In genomic region chr9:14076728-14077127, GRCm38 (mm10) we compare ENCODE assay signal across 17 mouse cellular contexts.
"Had no signal": no experiment of that assay in that cellular context is flagged by ENCODE, and none has a peak within 500 bp of the region (broad histone marks: within the 10 kb centered on the region; RNA-seq: fewer than 3 reads in every experiment).

No protein-coding gene starts in this region.

- H3K27ac ChIP-seq: lung, embryonic 15.5 days; macrophage; midbrain, embryonic 13.5 days; midbrain, embryonic 15.5 days; neural tube, embryonic 12.5 days; stomach, embryonic 15.5 days; stomach, postnatal 0 days had no signal

- H3K27me3 ChIP-seq: lung, embryonic 15.5 days; megakaryocyte, embryonic 14.5 days; midbrain, embryonic 13.5 days; midbrain, embryonic 15.5 days; neural tube, embryonic 12.5 days; stomach, embryonic 15.5 days had no signal

- H3K4me2 ChIP-seq: lung, embryonic 15.5 days; midbrain, embryonic 11.5 days; midbrain, embryonic 13.5 days; midbrain, embryonic 15.5 days; neural tube, embryonic 12.5 days; stomach, embryonic 15.5 days had no signal

- DNase-seq: lung, adult 2 months; lung, postnatal 14 days; lung, postnatal 36 days; right cerebral cortex, postnatal 14 days; thymus, adult 2 months; thymus, postnatal 25 days; thymus, postnatal 4 days had no signal

- H3K4me1 ChIP-seq: midbrain, embryonic 13.5 days; midbrain, embryonic 15.5 days; neural tube, embryonic 12.5 days; stomach, embryonic 15.5 days had no signal

- ATAC-seq: lung, postnatal 0 days; midbrain, embryonic 13.5 days; midbrain, embryonic 15.5 days had no signal

- H3K4me3 ChIP-seq: lung, embryonic 15.5 days; megakaryocyte, embryonic 14.5 days; midbrain, embryonic 13.5 days; midbrain, embryonic 15.5 days; neural tube, embryonic 12.5 days; stomach, embryonic 15.5 days had no signal

- H3K9me3 ChIP-seq: lung, embryonic 15.5 days; megakaryocyte, embryonic 14.5 days; midbrain, embryonic 13.5 days; midbrain, embryonic 15.5 days; neural tube, embryonic 12.5 days; stomach, embryonic 15.5 days had no signal

- H3K36me3 ChIP-seq: lung, embryonic 15.5 days; midbrain, embryonic 13.5 days; midbrain, embryonic 15.5 days; neural tube, embryonic 12.5 days; stomach, embryonic 15.5 days had no signal

- H3K9ac ChIP-seq: lung, embryonic 15.5 days; midbrain, embryonic 13.5 days; midbrain, embryonic 15.5 days; neural tube, embryonic 12.5 days; stomach, embryonic 15.5 days had no signal
